Mouse (Mus musculus): Measurements from ENCODE around the gene Tub. TPM values are rescaled to one million over a fixed set of nuclear protein-coding genes. Genes with fewer than 3 reads are reported as not detected.

Gene Tub
- 31.2 and 36.9 TPM in 2 replicates for polyA plus RNA-seq (2016; fragmentation: Nextera tagmentation; extraction: Ambion mirVana)

GRCm38 (mm10) chr7:108950312-108950761 lies at the start of gene Tub:
TSS of gene Tub (plus strand) at chr7:108950338.
- H3K27me3 ChIP-seq: peaks cover 53% of the 10 kb centered on the region

GRCm38 (mm10) chr7:108903969-108904368 lies 46.2 kb upstream of the Tub start:
- Histone ChIP-seq H3K27me3 (no peaks in the 10 kb centered on the region), H3K4me1 (no peaks in the 10 kb centered on the region), H3K9me3 (no peaks in the 10 kb centered on the region), H3K4me2 (no peak overlapping the region), H3K27ac (no peak overlapping the region), H3K9ac (no peak overlapping the region), H3K4me3 (replicated peaks) (no peak overlapping the region), H3K36me3 (replicated peaks) (no peaks in the 10 kb centered on the region)
- no peak for ATAC-seq (ENCODE audit: low FRiP score)
- WGBS: 79% methylated on average over 2 of the region's 2 CpGs

More at GRCm38 (mm10) chr7:108950312-108950761, at the start of gene Tub:
- ATAC-seq (ENCODE audit: low FRiP score): peak; percentile 78
- H3K9ac ChIP-seq: peak within 1 kb of the TSS; percentile 63
- H3K4me3 ChIP-seq (replicated peaks): peak within 1 kb of the TSS; percentile 66
- peak within 1 kb of the TSS; percentile 100 for H3K4me2 ChIP-seq
- H3K27ac ChIP-seq: no peak within 1 kb of the TSS
- H3K4me1 ChIP-seq: peaks cover 18% of the 10 kb centered on the region
- 1% methylated on average over 31 of the region's 44 CpGs for WGBS
- peaks cover 5% of the 10 kb centered on the region for H3K36me3 ChIP-seq (replicated peaks)
- H3K9me3 ChIP-seq: no peaks in the 10 kb centered on the region

- ATAC-seq (ENCODE audit: low FRiP score): no peak
- Histone ChIP-seq H3K9ac (no peak overlapping the region), H3K4me3 (replicated peaks) (no peak overlapping the region), H3K4me2 (no peak overlapping the region), H3K4me1 (no peaks in the 10 kb centered on the region), H3K9me3 (no peaks in the 10 kb centered on the region), H3K36me3 (replicated peaks) (no peaks in the 10 kb centered on the region), H3K27ac (no peak overlapping the region), H3K27me3 (0 out of 2 replicates have a peak, but pooled peaks cover 7% of the 10 kb centered on the region)
- 66% methylated on average over 4 of the region's 4 CpGs for WGBS
Observed at GRCm38 (mm10) chr7:108927043-108927442, 23.1 kb upstream of the Tub start.

GRCm38 (mm10) chr7:108928280-108929188 lies 21.6 kb upstream of the Tub start:
- no peak overlapping the region for H3K4me2 ChIP-seq
- H3K27ac ChIP-seq: no peak overlapping the region
- H3K4me3 ChIP-seq (replicated peaks): no peak overlapping the region
- H3K4me1 ChIP-seq: no peaks in the 10 kb centered on the region
- no peaks in the 10 kb centered on the region for H3K36me3 ChIP-seq (replicated peaks)
- WGBS: 84% methylated on average over 11 of the region's 11 CpGs
- H3K9ac ChIP-seq: no peak overlapping the region
- H3K9me3 ChIP-seq: no peaks in the 10 kb centered on the region
- H3K27me3 ChIP-seq: 0 out of 2 replicates have a peak, but pooled peaks cover 7% of the 10 kb centered on the region
- no peak for ATAC-seq (ENCODE audit: low FRiP score)

GRCm38 (mm10) chr7:108929726-108930393 lies 20.3 kb upstream of the Tub start, which contains the start of gene Nlrp10:
TSS of gene Nlrp10 (minus strand) at chr7:108930178.
- Histone ChIP-seq H3K36me3 (replicated peaks) (no peaks in the 10 kb centered on the region), H3K4me1 (peaks cover 1% of the 10 kb centered on the region), H3K9me3 (no peaks in the 10 kb centered on the region), H3K27me3 (0 out of 2 replicates have a peak, but pooled peaks cover 7% of the 10 kb centered on the region), H3K4me3 (replicated peaks) (no peak within 1 kb of the TSS), H3K4me2 (no peak within 1 kb of the TSS), H3K9ac (no peak within 1 kb of the TSS), H3K27ac (no peak within 1 kb of the TSS)
- WGBS: 84% methylated on average over 6 of the region's 6 CpGs
- no peak for ATAC-seq (ENCODE audit: low FRiP score)

GRCm38 (mm10) chr7:108933794-108934731 lies 16.1 kb upstream of the Tub start, which contains the start of gene Eif3f:
TSS of gene Eif3f (plus strand) at chr7:108934417.
- peak within 1 kb of the TSS; percentile 95 for H3K9ac ChIP-seq
- no peaks in the 10 kb centered on the region for H3K9me3 ChIP-seq
- H3K4me1 ChIP-seq: peaks cover 16% of the 10 kb centered on the region
- peak within 1 kb of the TSS; percentile 84 for H3K27ac ChIP-seq
- peaks cover 29% of the 10 kb centered on the region for H3K36me3 ChIP-seq (replicated peaks)
- H3K27me3 ChIP-seq: 0 out of 2 replicates have a peak, but pooled peaks cover 4% of the 10 kb centered on the region
- H3K4me3 ChIP-seq (replicated peaks): peak within 1 kb of the TSS; percentile 98
- peak within 1 kb of the TSS; percentile 84 for H3K4me2 ChIP-seq
- peak; percentile 98 for ATAC-seq (ENCODE audit: low FRiP score)
- 3% methylated on average over 50 of the region's 50 CpGs for WGBS

GRCm38 (mm10) chr7:108934836-108935235 lies 15.3 kb upstream of the Tub start:
- Histone ChIP-seq H3K9me3 (no peaks in the 10 kb centered on the region), H3K27ac (no peak overlapping the region), H3K27me3 (0 out of 2 replicates have a peak, but pooled peaks cover 4% of the 10 kb centered on the region), H3K4me1 (peaks cover 16% of the 10 kb centered on the region), H3K9ac (peak overlapping the region; percentile 95), H3K36me3 (replicated peaks) (peaks cover 37% of the 10 kb centered on the region), H3K4me2 (peak overlapping the region; percentile 84), H3K4me3 (replicated peaks) (peak overlapping the region; percentile 98)
- WGBS: 5% methylated on average over 8 of the region's 8 CpGs
- no peak for ATAC-seq (ENCODE audit: low FRiP score)

- H3K9ac ChIP-seq: peak overlapping the region; percentile 95
- H3K9me3 ChIP-seq: no peaks in the 10 kb centered on the region
- no peak for ATAC-seq (ENCODE audit: low FRiP score)
- no peak overlapping the region for H3K27ac ChIP-seq
- peak overlapping the region; percentile 98 for H3K4me3 ChIP-seq (replicated peaks)
- peaks cover 43% of the 10 kb centered on the region for H3K36me3 ChIP-seq (replicated peaks)
- peak overlapping the region; percentile 84 for H3K4me2 ChIP-seq
- H3K4me1 ChIP-seq: peaks cover 16% of the 10 kb centered on the region
- 91% methylated on average over 7 of the region's 7 CpGs for WGBS
- H3K27me3 ChIP-seq: 0 out of 2 replicates have a peak, but pooled peaks cover 4% of the 10 kb centered on the region
Observed at GRCm38 (mm10) chr7:108935411-108935810, 14.7 kb upstream of the Tub start.

GRCm38 (mm10) chr7:108936591-108936990 lies 13.5 kb upstream of the Tub start:
- Histone ChIP-seq H3K4me1 (peaks cover 16% of the 10 kb centered on the region), H3K36me3 (replicated peaks) (peaks cover 54% of the 10 kb centered on the region), H3K4me3 (replicated peaks) (no peak overlapping the region), H3K27ac (no peak overlapping the region), H3K9ac (no peak overlapping the region), H3K9me3 (no peaks in the 10 kb centered on the region), H3K4me2 (0 out of 2 replicates have a peak overlapping the region, but pooled peaks have one; percentile 84), H3K27me3 (no peaks in the 10 kb centered on the region)
- 95% methylated on average over 4 of the region's 4 CpGs for WGBS
- ATAC-seq (ENCODE audit: low FRiP score): no peak

- no peak for ATAC-seq (ENCODE audit: low FRiP score)
- Histone ChIP-seq H3K4me3 (replicated peaks) (no peak overlapping the region), H3K27me3 (no peaks in the 10 kb centered on the region), H3K36me3 (replicated peaks) (peaks cover 80% of the 10 kb centered on the region), H3K9me3 (no peaks in the 10 kb centered on the region), H3K27ac (no peak overlapping the region), H3K9ac (no peak overlapping the region), H3K4me2 (no peak overlapping the region), H3K4me1 (no peaks in the 10 kb centered on the region; the same call in 1 of the 2 replicates)
- WGBS: 94% methylated on average over 9 of the region's 9 CpGs
Observed at GRCm38 (mm10) chr7:108941466-108941865, 8.7 kb upstream of the Tub start.

- Histone ChIP-seq H3K4me3 (replicated peaks) (no peak overlapping the region), H3K9me3 (no peaks in the 10 kb centered on the region), H3K4me2 (no peak overlapping the region), H3K4me1 (peaks cover 5% of the 10 kb centered on the region; the same call in 1 of the 2 replicates), H3K27me3 (peaks cover 4% of the 10 kb centered on the region), H3K27ac (no peak overlapping the region), H3K9ac (no peak overlapping the region), H3K36me3 (replicated peaks) (peaks cover 59% of the 10 kb centered on the region)
- 2% methylated on average over 2 of the region's 2 CpGs for WGBS
- peak; percentile 68 for ATAC-seq (ENCODE audit: low FRiP score)
Observed at GRCm38 (mm10) chr7:108944002-108944401, 6.1 kb upstream of the Tub start.

Data from forebrain, embryonic 12.5 days (tissue).